Mouse (Mus musculus) adrenal gland, postnatal 14 days (tissue): Measurements from ENCODE around the gene Dennd2d. TPM values are rescaled to one million over a fixed set of nuclear protein-coding genes. Genes with fewer than 3 reads are reported as not detected.

Experiments
- DNase-seq: peaks from one replicate; pipeline ENCODE4 v3.0.0; 2021; ENCODE audit warnings: mixed read lengths
- long read RNA-seq, 2 experiments: library from polyadenylated mRNA; stranded (forward); transcript quantifications; one replicate each; pipeline ENCODE4 v2.0.0; 2021
- total RNA-seq: library from RNA; stranded (reverse); gene quantifications from 2 replicates; pipeline ENCODE4 v1.2.3, GENCODE M21; 2021

Gene Dennd2d
- total RNA-seq, result 1.9 and 6.4 TPM in 2 replicates
- long read RNA-seq, experiment 1, full-length matches to known transcripts, result 5 of 9 reads
- long read RNA-seq, experiment 1, partial matches to known transcripts, result 1 of 9 reads
- long read RNA-seq, experiment 1, other reads (novel, unspliced or antisense), result 3 of 9 reads
- long read RNA-seq, experiment 2, result 0 reads

DNA sequence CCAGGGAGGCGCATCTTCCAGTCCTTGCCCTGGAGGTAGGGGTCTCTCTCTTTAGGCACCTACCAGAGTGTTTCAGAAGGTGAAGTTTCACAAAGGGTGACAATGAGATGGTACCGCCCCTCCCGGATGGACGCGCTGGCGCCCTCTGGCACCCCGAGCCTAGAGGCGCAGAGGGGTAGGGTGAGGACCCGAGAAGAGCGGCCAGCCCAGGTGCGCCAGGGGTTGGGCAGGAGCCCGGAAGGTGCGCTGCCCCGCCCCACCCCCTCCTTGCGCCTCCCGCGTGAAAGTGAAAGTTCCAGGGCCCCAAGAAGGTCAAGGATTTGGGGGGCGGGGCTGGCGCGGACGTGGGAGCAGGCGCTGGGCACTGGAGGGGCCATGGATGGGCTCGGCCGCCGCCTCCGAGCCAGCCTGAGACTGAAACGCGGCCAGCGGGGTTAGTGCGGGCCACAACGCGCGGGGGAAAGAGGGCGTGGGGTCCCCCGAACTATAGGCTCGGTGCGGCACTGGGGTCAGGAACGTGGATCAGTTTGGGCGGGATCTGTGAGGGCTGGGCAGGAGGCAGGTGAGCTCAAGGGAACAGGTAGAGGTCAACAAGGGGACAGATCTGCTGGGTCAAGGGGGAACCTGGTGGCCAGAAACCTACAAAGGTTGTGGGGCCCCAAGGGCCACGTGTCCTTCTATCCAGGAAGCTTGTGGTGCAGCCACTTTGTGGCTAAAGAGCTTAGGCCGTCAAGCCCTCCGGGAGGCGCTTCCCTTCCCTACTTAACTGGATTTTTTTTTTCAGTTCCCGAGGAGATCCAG lies at the start of gene Dennd2d:
Gene Dennd2d, plus strand, starts transcription at position 125 of the 801 bp plus-strand sequence.
- DNase-seq, result peak; percentile 71

DNA sequence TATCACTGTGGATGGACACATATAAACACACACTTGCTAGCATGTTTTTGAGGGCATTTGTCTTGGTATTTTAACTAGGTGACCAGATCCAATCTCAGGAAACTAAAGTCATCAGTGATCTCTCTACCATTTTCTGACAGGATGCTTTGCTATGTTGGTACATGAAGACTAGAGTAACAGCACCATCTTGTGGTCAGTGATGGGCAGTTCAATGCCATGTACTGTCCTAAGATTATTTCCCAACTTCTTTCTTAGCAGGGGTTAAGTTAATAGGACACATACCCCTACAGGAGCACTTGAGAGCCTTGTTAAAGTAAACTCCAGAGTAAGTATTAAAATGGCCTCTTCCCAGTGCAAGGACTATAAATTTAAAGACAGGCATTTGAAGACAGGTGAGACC lies 33.6 kb upstream of the Dennd2d start:
- DNase-seq, result peak; percentile 23

DNA sequence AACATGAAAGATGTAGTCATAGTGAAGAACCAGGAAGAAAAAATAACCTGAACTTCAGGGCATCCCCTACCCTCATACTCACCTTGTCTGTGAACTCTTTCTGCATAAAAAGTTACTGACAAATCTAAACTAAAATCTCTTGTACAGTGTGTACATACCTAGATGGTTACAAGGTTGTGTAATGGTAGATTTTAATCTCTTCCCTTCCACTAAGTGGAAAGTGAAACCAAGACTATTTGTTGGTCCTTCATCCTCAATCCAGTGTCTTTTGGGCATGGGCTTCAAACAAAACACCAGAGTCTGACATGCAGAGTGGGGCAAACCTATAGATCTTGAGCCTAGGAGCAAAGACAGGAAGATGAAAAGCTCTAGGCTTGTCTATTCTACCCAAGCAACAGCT lies 33.2 kb upstream of the Dennd2d start:
- DNase-seq, result no peak

DNA sequence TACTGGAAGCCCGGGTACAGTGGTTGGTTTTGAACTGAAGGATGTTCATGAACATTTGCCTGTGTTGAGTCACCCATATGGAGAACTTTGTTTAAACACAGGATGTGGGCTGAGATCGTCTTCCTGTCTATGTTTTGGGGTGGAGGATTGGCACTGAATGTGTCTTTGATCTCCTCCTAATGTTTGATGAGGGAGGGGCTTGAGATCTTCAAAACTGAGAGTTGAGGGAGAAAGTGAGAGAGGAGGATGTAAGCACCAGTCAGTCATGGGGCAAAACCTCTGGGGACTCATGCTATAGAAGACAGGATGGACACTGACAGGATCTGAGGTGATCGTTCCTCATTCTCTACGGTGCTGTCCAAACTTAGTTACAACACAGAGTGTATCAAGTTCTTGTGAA lies 32.6 kb upstream of the Dennd2d start:
- DNase-seq, result no peak

DNA sequence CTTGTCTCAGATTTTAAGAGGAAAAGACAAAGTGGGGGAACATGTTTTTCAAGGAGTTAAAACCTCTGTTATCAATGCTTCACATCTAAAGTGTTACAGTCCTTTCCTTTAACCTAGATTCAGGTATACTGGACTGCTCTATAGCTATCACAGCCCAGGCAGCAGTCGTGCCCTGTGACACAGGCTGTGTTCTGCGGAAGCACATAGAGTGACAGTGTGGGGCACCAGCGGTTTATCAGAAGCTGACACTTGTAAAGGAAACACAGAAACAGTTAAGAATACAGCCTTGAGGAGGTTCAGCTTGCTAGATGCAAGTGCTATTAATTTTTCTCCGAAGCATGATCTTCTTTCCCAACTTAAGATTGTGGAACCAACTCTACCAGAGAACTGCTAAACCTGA lies 29.6 kb upstream of the Dennd2d start:
- no peak for DNase-seq

DNA sequence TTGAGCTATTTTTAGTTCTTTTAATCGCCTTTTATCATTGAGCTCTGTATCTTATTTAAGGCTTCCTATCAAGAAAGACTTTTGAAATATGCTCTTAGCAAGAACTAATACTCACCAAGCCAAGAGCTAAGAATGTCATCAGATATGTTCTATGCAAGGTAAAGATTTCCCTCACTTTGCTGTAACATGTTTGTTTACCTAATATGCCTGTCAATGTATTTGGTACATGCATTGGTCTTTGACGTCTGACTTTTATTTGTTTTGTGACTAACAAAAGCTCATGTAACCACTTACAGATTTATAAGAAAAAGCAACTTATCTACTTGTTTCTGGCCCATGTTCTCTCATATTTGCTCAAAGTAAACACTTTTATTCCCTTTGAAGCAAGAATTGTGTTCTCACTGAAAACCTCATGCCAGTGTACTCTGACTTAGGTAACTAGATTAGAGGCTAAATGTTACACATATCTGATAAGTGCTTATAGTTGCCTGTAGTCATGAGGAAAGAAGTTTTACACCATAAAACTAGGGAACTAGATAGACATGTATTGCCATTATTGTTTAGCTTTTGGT lies 24.8 kb upstream of the Dennd2d start:
- no peak for DNase-seq

DNA sequence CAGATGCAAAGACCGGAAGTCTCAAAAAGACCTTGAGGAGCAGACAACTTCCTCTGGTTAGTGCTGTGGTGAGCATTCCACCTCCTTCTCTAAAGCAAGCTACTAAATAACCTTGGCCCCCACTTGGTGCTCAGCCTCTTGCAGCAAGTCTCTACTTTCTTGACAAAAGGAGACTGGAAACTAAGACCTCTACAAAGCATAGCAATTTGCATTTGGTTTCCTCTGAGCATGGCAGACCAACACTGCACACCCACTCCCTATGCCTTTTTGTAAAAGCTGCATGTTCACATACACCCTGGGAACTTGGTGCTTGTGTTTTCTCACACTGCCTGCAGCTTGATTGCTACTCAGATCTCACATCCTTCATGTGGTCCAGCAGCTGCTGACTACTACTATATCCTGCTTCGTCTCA lies 20.1 kb upstream of the Dennd2d start:
- no peak for DNase-seq

DNA sequence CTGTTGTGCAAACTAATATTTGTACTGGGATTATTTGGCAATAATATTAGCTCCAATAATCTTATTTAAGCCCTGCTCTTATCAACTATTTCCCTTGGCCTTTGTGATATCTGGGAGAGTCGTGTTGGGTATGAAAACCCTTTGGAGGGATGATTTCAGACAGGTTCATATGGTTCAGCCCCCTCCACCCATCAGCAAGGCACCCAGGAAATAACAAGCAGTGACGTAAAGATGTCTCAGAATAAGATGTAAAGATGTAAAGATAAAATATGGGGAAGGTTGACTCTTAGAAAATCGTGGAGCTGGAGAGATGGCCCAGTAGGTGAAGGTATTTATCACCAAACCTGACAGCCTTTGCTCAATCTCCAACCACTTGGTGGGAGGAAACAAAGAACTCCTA lies 19.7 kb upstream of the Dennd2d start:
- DNase-seq, result no peak

DNA sequence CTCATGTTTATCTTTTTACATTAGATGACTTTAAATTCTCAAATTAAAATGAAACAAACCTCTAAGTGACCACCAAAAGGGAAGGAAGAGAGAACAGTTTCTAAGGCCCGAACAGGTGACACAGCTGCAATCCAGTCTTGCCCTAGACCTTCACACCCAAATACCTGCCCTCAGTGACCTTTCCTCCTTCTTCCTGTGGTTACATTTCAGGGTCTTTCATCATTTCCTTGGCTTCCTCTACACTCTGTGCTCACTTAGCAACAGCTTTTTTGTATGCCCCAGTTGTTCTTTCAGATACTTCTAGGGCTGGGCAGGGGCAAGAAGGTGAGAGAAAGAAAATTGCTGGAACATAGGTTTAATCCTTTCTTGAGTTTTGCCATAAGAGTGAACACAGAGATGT lies 17.5 kb upstream of the Dennd2d start:
- no peak for DNase-seq

DNA sequence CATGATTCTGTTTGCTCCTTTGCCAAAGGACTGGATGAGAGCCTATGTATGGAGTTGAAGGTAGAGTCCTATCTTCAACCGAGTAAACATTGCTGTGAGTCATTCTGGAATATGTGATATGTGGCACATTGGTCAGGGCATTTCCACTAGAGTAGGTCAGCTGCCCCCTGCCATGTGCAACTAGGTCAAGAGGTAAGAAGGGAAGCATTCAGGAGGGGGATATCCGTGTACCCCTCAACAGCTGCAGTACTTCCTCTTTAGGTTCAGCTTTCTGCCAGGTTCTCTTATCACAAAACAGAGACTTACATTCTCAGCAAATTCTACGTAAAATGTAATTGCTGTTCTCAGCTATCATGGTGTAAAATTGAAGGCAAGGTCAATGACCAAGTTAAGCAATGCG lies 8.0 kb upstream of the Dennd2d start:
- DNase-seq, result no peak

DNA sequence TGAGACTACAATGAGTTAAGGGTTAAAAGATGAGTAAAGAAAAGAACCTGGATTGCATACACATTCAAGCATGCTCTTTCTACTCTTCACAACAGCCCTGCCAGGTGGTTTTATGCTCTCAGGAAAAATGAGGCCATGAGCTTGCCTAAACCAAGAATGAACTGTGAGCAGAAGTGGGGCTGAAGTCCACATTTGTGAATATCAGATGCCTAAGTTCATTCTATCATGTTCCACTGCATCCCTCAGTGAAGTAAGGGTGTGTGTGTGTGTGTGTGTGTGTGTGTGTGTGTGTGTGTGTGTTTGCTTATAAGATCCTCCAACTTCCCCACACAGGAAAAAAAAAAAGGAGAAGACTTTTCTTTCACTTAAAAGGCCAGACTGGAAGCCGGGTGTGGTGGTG lies 5.3 kb upstream of the Dennd2d start:
- DNase-seq, result no peak

DNA sequence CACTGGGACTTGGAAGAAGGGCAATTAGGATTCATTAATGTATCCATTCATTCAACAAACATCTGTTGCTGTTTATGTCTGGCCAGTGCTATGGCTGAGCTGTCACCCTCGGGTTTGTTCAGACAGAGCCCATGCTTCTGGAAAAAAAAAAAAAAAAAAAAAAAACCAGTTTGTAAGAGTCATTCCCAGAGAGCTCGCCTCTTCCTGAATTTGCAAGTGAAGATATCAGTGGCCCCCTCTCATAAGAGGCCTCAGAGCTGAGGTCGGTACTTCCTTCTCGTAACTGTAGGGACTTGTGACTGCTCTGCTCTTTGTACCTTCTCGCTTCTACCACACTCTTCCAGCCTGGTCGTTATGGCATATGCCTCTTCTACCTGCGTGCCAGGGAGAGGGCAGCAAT lies 1.1 kb downstream of the Dennd2d start:
- no peak for DNase-seq

DNA sequence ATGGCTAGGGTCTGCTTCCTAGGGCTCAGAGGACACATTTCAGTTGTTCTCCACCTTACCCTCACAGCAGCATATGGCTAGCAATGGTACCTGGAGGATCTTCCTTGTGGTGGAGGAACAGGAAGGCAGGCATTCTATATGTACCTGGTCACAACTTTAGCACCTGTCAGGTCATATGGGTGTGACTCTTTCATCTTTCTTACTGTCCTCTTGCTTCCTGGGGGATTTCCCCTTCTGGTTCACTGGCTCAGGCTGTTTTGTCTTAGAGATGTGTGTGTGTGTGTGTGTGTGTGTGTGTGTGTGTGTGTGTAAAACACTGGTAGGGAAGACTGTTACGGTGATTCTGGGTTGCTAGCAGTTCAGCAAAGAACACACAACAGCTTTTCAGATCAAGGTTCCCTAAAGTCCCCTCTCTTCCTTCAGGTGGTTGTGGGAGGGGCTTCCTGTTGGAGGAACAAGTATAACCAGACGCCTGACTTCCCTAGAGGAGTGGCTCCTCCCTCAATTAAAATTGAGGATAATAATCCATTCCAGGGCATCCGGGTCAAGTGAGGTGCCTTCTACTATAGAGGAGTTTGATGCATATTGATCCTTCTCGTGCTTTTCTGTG lies 1.7 kb downstream of the Dennd2d start:
- DNase-seq, result no peak

DNA sequence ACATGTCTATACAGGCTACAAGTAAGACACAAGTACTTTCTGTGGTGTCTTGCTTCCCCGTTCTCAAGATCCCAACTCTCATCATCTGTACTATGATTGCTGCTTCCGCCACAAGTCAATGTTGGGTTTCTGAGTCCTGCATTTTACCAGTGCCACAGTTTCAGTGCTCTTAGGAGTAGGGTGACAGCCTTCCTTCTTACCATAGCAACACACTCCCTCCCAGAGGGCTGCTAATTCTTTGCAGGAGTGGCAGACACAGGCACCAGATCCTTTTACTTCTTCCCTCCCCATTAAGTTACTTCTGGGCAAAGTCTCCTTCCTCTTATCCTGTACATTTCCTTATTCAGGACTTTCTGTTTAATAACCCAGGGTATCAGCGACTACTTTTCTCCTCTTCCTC lies 2.7 kb downstream of the Dennd2d start:
- DNase-seq, result no peak

DNA sequence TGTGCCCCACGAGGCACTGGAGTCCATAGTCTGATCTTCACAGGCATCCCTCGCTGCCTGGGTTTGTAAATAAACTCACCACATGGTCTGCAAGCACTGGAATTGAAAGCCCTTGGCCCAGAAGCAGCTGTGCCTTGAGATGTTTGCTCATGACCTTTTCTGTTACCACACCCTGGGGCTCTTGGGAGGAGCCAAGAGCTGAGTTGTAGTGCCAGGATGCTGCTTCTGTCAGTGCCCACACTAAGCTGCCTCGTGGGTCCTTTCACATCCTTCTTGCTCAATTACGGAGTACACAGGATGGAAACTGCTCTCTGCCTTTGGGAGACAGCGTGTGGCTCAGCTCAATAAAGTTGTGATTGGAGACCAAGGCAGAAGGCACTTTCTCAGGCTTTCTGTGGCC lies 3.6 kb downstream of the Dennd2d start:
- DNase-seq, result peak; percentile 31

DNA sequence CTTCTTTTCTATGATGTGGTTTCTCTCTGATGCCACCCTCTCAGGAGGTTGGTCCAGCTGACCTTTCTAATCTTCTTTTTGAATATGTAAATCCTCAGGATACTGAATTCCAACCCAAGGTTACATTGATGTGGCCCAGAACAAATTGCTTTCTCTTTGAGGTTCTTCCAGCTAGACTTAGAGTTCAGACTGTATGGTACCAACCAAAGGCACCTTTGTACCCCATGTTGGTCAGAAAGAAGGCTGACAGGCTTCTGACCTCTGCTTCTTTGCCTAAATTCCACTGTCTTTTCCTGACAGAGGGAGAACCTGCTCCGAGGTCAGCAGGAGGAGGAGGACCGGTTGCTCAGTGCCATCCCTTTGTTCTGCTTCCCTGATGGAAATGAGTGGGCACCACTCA lies 5.3 kb downstream of the Dennd2d start:
- DNase-seq, result no peak

DNA sequence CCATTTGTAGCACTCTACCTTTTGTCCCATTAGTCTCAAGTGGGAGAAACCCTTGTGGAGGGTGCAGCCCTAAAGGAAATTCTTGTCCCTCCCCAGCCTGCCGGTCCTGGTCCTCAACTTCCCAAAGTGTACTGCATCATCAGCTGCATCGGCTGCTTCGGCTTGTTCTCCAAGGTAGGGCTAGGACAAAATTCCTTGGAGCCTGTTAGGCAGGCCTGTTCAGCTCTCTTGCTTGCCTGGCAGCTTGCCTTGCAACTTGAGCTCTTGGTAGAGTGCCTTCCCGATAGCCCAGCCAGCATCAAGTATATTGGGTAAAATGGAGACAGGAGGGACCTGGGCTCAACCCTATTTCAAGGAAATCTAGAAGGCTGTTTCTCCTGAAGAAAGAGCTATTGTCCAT lies 8.0 kb downstream of the Dennd2d start:
- DNase-seq, result no peak

DNA sequence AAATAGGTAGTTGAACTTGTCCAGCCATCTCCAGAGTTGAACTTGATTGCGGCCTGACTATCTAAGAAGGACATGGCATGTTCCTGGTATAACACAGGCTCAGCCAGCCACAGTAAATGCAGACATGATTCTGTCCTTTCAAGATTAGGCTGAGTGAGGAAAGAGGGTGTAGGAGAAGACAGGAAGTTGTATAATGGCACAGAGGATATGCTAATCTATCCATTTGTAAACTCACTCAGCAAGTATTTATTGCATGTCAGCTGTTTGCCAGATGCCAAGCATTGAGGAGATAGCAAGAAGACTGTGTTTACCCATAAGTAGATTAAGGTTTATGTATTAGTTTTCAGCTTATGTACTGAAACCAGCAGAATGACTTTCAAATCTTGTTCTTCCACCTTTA lies 10.5 kb downstream of the Dennd2d start:
- DNase-seq, result no peak

DNA sequence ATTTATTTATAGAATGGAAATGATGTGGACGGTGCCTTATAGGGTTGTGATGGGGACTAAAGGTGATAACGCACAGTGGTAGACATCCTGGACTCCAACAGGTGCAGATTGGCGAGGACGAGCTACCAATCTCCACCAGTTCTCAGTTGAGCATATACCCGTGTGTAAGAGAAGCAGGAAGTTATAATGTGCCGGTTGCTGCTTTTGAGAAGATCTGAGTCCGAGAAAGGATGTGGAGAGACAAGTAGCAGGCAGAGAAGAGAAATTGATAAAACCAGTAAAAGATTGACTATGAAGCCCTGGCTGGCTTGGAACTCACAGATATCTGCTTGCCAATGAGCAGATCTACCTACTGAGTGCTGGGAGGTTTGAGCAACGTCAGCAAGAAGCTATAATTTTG lies 11.0 kb downstream of the Dennd2d start:
- DNase-seq, result no peak

DNA sequence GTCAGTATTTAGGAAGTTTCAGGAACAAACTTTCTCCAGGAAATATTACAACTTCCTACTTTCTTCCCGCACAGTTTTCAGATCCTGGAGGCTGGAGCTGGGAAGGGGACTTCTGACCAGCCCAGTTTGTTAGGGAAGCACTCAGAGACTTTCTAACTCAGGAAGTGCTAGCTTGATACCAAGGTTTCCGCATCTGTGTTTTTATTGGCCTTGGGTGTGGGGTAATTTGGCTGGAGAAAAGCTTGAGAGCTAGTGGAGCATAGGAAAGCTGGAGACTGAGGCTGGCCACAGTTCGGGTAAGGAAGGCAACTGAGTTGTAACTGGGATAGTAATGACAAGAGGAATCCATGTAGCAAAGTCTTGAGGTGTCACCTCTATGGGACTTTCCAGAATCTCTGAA lies 11.7 kb downstream of the Dennd2d start:
- DNase-seq, result no peak

DNA sequence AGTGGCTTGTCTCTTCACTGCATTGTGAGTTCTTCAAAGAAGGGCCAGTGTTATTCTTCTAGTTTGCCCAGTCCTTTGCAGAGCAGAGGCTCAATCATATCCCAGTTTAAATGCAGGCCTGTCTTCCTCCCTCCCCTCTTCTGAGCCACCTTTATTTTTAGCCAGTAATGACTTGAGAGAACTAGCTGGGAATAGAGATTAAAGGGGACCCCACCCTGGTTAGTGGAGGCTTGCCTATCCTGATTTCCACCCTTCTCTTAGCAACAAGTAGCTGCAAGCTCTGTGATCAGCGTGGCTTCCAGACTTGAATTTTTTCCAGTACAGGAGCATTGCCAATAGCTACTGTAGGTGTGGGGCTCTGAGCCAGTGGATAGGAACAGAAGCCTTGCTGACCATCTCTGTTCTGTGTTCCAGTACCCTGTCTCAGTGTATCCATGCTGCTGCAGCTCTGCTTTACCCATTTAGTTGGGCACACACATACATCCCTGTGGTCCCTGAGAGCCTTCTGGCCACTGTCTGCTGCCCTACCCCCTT lies 12.3 kb downstream of the Dennd2d start:
- no peak for DNase-seq

DNA sequence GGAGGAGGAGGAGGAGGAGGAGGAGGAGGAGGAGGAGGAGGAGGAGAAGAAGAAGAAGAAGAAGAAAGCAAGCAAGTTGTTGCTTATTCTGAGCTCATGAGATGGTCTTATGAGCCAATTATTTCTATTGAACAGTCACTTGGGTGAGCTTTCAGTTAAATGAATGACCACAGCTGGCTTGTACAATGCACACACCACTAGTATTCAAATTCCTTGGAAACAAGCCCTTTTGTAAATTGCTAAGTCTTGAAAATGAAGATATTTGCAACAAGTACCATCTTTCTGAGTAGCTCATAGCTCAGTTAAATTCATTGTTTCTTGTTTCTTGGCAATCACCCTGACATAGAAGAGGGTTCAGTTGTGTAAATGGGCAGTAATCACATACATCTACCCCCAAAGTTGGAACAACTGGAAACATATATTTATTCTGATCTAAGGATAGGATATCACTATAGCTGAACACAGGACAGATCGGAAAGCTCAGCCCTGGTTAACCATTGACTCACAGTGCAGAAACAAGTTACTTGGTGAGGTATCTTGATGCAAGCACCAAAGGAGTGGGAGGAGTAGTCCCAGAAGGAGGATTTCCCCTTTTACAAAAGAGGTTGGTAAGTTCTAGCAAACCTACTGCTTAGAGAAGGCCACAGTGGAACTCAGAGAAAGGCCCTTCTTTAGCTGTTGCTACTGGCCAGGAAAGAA lies 13.3 kb downstream of the Dennd2d start:
- DNase-seq, result no peak
